Mouse (Mus musculus): Measurements from ENCODE around the gene Herc1. TPM values are rescaled to one million over a fixed set of nuclear protein-coding genes. Genes with fewer than 3 reads are reported as not detected.

The Herc1 gene
- total RNA-seq, 2 experiments from 2014 or later: 114 to 122 TPM

DNA sequence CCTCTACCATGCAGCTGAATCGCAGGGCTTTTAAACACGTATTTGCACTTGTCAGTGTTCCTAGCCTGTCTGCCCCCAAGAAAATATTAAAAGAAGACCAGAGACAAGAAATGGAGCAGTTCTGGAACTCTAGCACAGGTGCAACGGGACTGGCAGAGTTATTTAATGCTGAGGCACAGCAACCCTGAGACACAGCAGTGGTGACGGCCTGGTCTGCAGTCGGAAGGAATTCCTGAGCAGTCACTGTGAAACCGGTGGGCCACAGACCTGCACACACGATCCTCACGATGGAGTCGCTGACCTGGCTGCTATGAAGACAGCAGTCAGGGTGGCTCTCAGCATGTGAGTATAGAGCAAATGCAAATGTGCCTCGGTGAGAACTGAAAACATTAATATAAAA lies 167.5 kb downstream of the Herc1 start:
- DNase-seq (ENCODE audit: low spot score in 2 of 2): no peak

DNA sequence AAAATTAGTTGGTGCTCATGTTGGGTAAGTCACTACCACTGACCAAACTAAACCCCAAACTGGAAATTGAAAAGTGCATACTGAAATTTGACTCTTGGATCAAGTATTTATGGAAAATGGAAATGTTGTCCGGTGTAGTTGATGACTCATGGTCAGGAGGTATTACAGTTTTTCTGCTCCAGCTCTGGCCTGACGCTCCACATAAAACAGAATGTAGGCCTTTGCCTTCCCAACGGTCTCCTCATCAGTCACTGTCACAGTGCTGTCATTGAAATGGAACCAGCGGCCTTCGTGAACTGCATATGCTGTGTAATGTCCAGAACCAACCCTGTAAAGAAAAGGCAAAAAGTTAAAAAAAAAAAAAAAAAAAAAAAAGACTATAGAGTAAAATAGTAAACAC lies 168.0 kb downstream of the Herc1 start:
- no peak for DNase-seq (ENCODE audit: low spot score in 2 of 2)

DNA sequence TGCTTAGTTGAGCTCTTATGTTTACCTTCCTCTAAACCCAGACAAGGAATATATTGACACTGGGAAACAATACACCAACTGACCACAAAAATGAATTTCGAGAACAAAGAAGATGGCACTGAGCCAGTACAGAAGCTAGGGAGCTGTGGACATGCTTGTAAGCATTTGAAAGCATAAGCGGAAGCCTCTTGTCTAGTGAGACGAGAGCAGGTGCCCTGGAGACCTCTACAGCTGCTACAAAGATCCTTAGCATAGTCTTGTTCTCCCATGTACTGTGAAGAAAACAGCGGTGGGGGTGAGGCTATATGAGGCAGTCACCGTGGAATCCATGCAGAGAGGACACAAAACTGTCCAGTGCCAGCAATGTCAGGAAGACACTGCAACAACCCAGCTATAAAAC lies 168.7 kb downstream of the Herc1 start:
- DNase-seq (ENCODE audit: low spot score in 2 of 2): no peak

DNA sequence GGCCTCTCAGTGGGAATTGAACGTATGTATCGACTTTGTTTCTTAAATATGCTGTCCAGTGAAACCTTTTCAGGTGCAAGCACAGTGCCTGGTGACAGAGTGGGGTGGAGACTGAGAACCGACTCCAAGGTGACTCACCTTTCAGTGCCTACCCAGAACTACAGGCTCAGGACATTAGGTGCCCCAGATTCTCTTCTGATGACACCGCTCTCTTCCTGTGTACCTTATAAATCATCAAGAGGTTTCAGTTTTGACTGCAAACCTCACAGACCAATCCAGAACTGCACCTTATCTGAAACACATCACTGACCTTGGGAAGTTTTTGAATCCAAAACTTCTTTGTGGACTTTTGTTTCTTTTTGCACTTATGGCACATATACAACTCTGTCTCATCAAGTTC lies 170.0 kb downstream of the Herc1 start:
- DNase-seq (ENCODE audit: low spot score in 2 of 2): no peak

DNA sequence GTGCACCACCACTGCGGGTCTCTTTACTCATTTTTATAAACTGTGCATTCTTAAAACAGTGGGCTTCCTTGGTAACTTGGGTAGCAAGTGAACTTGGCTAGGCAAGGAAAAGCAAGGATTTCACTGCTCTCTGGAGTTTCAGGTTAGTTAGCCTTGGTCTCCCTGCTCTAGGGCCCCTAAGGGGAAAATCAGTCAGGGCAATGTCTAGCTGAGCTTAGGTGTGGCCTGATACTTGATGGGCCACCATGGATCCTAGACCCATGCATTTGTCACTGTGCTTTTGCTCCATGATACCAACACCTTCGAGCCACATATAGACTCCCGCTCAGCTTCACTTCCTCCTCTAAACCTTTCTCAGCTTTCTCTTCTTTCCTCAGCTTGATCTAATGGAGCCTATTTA lies 171.3 kb downstream of the Herc1 start:
- no peak for DNase-seq (ENCODE audit: low spot score in 2 of 2)

DNA sequence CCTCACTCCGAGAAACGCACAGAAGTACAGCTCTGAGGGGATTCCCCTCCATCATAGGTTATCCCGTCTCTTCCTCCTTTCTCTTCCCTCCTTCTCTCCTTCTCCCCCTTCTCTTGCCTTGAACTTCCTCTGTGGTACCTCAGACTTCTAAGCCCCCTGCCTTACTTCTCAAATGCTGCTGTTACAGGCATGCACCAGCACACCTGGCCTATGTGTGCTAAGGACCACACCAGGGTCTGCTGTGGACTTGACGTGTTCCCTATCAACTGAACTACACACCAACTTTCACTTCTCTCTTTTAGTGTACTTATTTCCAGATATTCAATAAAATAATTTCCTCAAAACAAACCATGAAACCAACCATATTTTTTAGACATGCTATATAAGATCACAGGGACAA lies 192.5 kb downstream of the Herc1 start:
- DNase-seq (ENCODE audit: low spot score in 2 of 2): no peak

Other genes with a start within 250 kb of the Herc1 start
- 10 to 100 TPM; 55.2 to 56.4 TPM for gene Snx1, start 223.9 kb upstream of the Herc1 start, total RNA-seq (2021)
- gene Ciao2a, start 223.8 kb upstream of the Herc1 start, total RNA-seq (2021): 10 to 100 TPM; 27.2 to 28.9 TPM
- under 1 TPM; 0.87 to 0.94 TPM for gene Dapk2, start 192.2 kb upstream of the Herc1 start, total RNA-seq (2021)
- gene Fbxl22, start 164.1 kb downstream of the Herc1 start, total RNA-seq (2021): under 1 TPM; 0.32 to 0.56 TPM
- 10 to 100 TPM; 46.9 to 47.4 TPM for gene Usp3, start 242.7 kb downstream of the Herc1 start, total RNA-seq (2021)